Mouse (Mus musculus) heart, postnatal 4 days (tissue): ENCODE measurements around the gene Tmem87a. TPM values are rescaled to one million over a fixed set of nuclear protein-coding genes. Genes with fewer than 3 reads are reported as not detected.

Experiments used
- DNase-seq: peaks from one replicate; pipeline ENCODE4 v3.0.0; 2021
- total RNA-seq, 2 experiments: library from RNA; stranded (reverse); gene quantifications; 2 replicates each; pipeline ENCODE4 v1.2.3; 2021

The Tmem87a gene
- total RNA-seq, 2 experiments from 2014 or later = 21.9 to 22.7 TPM

GRCm38 (mm10) chr2:120366501-120366900, 37.4 kb downstream of the Tmem87a start:
- no peak for DNase-seq

DNA sequence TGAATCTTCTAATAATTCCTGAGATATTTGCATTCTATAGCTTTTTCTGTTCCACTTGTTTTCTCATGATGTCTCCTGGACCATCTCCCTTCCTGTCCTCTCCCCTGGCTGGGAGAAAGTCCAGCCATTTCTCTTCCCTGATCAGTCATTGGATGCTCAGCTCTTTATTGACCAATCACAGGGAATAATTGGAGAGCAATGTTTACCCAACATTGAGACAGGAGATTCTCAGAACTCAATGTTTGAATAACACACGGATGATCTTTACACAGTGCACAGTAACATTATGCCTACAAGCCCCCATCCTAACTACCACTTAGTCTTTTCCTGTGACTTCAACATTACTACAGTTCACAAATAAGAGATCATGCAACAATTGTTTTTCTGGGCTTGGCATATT, 43.5 kb downstream of the Tmem87a start:
- no peak for DNase-seq

- peak; percentile 93 for DNase-seq
Observed at GRCm38 (mm10) chr2:120352682-120353646, 50.9 kb downstream of the Tmem87a start, which contains the start of gene Vps39. Gene Vps39 (minus strand): TSS chr2:120353137.

GRCm38 (mm10) chr2:120351321-120351720, 52.6 kb downstream of the Tmem87a start:
- DNase-seq = no peak

GRCm38 (mm10) chr2:120348120-120348519, 55.8 kb downstream of the Tmem87a start:
- peak; percentile 19 for DNase-seq

GRCm38 (mm10) chr2:120341741-120342140, 62.2 kb downstream of the Tmem87a start:
- no peak for DNase-seq

DNA sequence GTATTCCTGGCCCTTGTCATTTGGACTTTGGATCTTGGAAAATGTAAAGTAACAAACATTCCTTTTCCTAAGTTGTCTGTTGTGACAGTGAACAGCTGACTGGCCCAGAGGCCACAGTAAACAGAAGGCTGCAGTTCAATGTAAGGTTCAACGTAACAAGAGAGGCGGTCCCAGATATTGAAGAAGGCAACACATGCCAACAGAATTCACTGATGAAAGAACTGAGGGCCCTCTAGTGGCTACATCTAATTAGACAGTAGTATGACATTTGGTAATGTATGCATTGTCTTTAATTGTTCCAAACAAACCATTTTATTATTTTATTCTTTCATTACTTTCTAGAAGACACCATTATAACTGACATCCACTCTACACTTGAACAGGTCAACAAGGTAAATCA, 66.0 kb downstream of the Tmem87a start:
- no peak for DNase-seq

- no peak for DNase-seq
Observed at GRCm38 (mm10) chr2:120331575-120331974, 72.3 kb downstream of the Tmem87a start.

GRCm38 (mm10) chr2:120315077-120315476, 88.8 kb downstream of the Tmem87a start:
- DNase-seq = no peak

- no peak for DNase-seq
Observed at GRCm38 (mm10) chr2:120314487-120314886, 89.4 kb downstream of the Tmem87a start.

DNA sequence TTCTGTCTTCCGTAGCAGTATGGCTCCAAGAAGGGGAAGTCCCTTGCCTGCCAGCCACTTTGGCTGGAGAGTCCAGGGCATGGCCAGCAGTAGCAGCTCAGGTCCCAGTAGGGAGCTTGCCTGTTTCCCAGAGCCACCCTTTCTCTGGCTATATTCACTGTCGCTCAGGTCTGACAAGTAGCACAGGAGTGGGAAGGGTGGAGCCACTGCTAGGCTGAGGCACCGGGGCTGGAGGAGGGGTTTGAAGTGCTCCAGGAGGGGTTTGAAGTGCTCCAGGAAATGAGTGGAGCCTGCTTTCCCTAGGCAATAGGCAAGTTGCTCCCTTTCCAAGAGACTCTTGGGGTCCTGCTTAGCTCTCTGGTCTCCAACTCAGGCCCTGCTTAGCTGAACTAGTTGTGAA, 89.9 kb downstream of the Tmem87a start, which contains the start of gene Pla2g4f:
Pla2g4f (minus strand) TSS at position 190 of the 400 bp plus-strand sequence.
- no peak for DNase-seq

DNA sequence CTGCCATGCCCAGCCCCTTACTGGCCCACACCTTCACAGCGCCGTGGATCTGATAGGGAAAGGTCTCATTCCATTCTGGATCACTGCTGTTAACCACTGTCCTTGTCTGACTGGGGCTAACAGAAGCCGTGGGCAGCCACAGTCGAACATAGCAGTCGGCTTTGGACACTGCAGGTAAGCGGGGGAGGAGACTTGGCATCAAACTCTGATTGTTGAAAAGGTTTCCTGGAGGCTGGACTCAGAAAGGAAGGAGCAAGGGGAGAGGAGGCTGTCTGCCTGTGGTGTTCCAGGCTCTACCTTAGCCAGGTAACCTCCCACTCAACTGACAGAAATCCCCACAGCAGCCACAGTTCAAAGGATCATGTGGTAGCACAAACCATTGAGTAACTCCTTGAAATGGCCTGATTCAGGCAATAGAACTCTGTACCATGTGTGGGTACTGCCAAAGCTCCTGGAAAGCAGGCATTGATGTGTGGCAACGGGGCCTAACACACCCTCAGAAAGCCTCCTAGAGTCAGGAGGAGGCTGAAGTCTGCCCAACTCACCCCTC, 91.6 kb downstream of the Tmem87a start:
- DNase-seq = no peak

Other genes starting within 250 kb of the Tmem87a start
- gene Ehd4, start 249.5 kb downstream of the Tmem87a start, total RNA-seq = 100 to 1,000 TPM; 461 to 503 TPM
- 1 to 10 TPM; 3.0 to 3.8 TPM for gene Pla2g4e, start 158.8 kb downstream of the Tmem87a start, total RNA-seq
- gene Pla2g4d, start 114.9 kb downstream of the Tmem87a start, total RNA-seq = not detected
- not detected for gene Pla2g4f, start 89.9 kb downstream of the Tmem87a start, total RNA-seq
- 10 to 100 TPM; 27.6 to 37.7 TPM for gene Vps39, start 51.0 kb downstream of the Tmem87a start, total RNA-seq
- gene Ganc, start 217 bp downstream of the Tmem87a start, total RNA-seq = 10 to 100 TPM; 16.9 to 17.5 TPM
- gene Capn3, start 51.9 kb upstream of the Tmem87a start, total RNA-seq = 1 to 10 TPM; 2.5 to 2.9 TPM
- 100 to 1,000 TPM; 154 to 160 TPM for gene Zfp106, start 159.7 kb upstream of the Tmem87a start, total RNA-seq
- 10 to 100 TPM; 41.5 to 47.7 TPM for gene Snap23, start 163.6 kb upstream of the Tmem87a start, total RNA-seq
- 10 to 100 TPM; 15.7 to 16.0 TPM for gene Haus2, start 205.3 kb upstream of the Tmem87a start, total RNA-seq
- 10 to 100 TPM; 13.7 to 14.0 TPM for gene Lrrc57, start 205.4 kb upstream of the Tmem87a start, total RNA-seq
- gene Stard9, start 225.0 kb upstream of the Tmem87a start, total RNA-seq = 10 to 100 TPM; 15.3 to 16.3 TPM